Mouse (Mus musculus) thymus, postnatal 14 days (tissue): ENCODE results near the gene Runx1.

ENCODE experiments used
- DNase-seq: peaks from one replicate; pipeline ENCODE4 v3.0.0; 2021

Runx1 gene

GRCm38 (mm10) chr16:92825908-92826650 is at the start of gene Runx1:
Gene Runx1, minus strand, starts transcription at chr16:92826149.
- peak; percentile 87 for DNase-seq

GRCm38 (mm10) chr16:92874015-92874414 is 48.1 kb upstream of the Runx1 start:
- DNase-seq, result no peak

DNA sequence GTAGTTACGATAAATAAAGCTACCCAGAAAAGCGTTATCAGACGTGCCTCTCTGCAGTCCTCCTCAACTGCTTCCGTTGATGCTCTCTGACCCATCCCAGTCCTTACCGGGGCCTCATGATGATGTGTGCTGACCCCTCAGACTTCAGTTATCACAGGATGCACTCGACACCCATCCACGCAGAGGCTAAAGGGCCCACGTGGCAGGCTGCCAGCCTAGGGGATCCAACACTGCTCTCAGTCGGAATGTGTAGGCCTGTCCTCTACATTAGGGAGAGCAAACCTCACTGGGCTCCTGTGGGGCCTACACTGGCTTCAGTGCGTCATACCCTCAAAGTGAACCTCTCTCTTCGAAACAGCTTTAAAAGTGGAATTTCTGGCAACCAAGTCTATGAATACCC is 45.8 kb upstream of the Runx1 start:
- DNase-seq, result no peak

- no peak for DNase-seq
Measured at GRCm38 (mm10) chr16:92868550-92868949, 42.6 kb upstream of the Runx1 start.

GRCm38 (mm10) chr16:92867261-92867935 is 41.4 kb upstream of the Runx1 start:
- DNase-seq, result peak; percentile 12

GRCm38 (mm10) chr16:92865314-92865713 is 39.4 kb upstream of the Runx1 start:
- DNase-seq, result no peak

- no peak for DNase-seq
Measured at GRCm38 (mm10) chr16:92864191-92864590, 38.2 kb upstream of the Runx1 start.

DNA sequence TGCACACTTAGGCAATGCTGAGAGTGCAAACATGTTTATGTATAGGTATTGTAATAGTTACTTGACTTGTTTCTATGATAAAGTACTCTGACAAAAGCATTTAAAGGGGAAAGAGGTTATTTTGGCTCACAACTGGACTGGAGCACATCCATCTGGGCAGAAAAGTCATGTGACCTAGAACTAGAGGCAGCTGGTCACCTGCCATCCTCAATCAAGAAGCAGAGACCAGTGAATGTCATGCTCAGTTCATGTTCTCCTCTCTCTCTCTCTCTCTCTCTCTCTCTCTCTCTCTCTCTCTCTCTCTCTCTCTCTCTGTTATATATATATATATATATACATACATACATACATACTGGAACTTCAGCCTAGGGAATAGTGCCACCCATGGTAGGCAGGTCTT is 37.2 kb upstream of the Runx1 start:
- DNase-seq, result no peak

DNA sequence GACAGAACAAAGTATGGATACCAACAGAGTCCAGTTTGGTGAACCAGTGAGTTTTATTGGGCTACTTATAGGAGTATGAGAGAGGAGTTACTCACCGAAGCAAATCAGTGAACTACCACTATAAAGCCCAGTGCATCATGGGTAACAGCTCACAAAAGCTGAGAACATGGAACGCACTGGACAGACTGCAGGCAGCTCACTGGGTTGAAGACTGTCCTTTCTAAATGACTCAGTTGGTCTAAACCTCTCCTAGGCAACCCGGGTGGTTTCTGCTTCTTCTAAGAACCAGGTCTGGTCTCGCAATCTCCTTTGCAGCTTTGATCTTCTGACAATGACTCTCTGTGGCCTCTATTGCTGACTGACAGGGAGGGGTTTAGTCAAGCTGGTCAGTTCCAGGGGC is 36.5 kb upstream of the Runx1 start:
- DNase-seq, result no peak

GRCm38 (mm10) chr16:92861571-92861970 is 35.6 kb upstream of the Runx1 start:
- no peak for DNase-seq

GRCm38 (mm10) chr16:92860649-92861048 is 34.7 kb upstream of the Runx1 start:
- DNase-seq, result no peak

DNA sequence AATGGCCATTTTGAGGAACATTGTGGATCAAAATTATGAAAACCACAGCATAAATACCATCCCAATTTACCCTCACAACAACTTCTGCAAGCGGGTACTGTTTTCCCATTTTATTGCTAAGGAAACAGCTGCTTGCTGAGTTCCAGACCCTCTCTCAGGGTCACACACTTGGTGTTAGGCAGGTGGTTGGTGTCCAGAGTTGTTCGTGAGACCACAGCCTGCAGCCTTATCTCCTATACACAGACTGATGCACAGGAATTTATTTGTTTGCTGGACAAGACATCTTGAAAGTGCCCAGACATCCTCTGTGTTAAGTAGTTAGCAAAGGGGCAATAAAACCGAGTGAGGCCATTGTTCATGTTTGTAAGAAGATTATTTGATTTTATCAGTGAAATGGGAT is 30.8 kb upstream of the Runx1 start:
- no peak for DNase-seq

DNA sequence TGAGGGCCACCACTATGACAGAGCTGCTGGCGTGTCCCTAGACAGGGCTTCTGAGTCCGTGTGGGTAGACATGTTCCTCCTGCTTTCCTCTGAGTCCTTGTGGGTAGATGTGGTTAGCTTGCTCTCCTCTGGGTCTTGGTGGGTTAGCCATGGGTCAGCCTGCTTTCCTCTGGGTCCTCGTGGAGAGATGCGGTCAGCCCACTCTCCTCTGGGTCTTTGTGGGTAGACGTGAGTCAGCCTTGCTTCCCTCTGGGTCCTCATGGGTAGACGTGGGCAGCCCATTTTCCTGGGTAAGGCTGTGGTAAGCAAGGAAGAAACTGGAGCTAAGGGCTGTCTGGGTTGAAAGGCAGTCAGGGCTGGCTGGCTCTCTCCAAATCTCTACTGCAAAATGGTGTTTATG is 26.3 kb upstream of the Runx1 start:
- DNase-seq, result no peak

DNA sequence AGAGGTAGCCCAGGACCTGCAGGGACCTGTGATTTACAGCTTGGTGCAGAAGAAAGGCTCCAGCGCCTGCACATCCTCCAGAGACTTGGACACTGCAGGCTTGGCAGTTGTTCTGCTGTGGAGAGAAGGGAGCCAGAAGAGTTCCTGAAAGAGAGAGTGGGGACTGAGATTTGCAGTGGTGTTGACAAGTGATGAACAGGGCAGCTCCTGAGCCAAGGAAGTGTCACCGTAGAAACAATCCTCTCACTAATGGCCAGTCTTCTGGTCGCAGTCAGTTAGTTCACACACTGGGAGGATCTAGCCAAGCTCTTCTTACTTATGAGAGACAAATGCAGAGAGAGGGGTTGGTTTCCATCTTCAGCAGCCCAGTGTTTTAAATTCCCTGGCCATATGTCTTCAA is 24.5 kb upstream of the Runx1 start:
- DNase-seq, result no peak

DNA sequence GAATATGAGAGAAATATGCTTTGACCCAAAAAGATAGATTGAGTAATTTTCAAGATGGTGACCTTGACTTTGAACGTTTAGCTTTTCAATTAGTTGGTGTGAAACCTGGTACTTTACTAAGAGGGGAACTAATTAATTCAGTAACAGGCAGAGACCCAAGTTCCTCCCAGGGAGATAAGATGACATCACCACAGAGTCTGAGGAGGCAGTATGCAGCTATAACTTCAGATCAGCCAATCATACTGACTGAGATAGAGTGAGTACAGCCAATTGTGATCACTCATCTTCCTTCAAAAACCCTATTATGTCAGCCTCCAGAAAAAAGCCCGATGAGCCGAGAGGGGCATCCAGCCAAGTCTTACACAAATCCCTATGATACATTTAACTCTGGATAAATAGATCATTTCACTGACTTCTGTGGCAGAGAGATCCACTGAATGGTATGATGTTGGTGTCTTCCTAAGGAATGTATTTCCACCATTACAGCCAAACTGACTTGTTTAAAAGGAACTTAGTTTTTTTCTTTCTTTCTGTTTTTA is 21.9 kb upstream of the Runx1 start:
- no peak for DNase-seq

DNA sequence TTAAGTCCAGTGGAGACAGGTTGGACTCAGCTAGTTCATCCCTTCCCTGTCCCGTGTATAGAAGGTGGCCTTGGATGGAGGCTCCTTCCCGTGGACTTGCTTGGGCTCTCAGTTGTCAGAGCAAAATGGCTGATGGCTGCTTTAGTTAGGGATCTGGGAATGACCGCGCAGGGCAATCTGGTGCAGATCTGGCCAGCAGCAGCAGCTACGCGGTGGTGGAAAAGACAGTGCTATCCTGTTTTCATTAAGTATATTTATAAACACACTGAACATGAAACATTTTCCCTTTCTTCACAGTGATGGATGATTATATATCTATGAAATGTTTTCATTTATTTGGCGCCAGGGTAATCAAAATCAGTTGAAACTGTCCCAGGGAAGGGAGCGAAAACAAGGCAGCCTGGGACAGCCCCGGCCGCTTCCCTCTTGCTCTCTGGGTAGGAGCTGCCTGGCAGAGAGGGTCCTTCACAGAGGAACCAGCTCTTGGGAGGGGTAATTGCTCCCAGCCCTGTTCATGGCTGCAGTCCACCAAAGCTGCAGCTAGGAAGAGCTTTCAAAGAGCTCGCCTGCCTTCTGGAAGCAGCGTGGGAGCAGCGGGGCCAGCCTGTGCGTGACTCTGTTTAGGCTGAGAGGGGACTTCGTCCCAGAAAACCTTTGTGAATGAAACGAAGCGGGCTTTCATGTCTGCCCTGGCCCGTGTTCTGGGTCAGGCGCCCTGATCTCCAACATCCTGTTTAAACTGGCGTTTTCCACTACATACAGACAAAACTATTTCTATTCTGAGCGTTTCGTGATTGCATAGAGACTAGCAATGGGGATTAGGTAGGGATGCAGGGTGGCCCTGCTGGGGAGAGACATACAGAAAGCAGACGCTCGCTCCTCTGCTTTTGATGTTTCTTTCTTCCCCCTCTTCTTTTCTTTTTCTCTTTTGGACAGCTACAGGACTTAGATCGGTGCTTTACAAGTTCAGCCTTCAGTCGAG is 19.6 kb upstream of the Runx1 start:
- no peak for DNase-seq

DNA sequence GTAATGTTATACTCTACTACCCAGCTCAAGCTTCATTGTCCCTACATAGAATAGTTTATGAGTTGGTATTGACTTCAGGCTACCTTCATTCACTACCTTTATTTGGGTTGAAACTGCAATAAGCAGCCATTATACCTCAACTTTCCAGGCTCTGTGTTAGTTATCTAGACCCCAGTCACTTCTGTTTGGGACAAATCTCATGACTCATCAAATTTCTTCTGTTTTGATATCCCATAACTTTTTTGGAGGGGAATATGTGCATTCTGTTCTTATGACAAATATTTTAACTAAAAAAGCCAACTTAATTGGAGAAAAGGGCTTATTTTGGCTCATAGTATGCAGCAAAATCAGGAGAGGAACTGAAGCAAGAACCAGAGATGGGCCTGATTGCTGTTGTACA is 12.8 kb upstream of the Runx1 start:
- no peak for DNase-seq

- DNase-seq, result no peak
Measured at GRCm38 (mm10) chr16:92831341-92831740, 5.4 kb upstream of the Runx1 start.

DNA sequence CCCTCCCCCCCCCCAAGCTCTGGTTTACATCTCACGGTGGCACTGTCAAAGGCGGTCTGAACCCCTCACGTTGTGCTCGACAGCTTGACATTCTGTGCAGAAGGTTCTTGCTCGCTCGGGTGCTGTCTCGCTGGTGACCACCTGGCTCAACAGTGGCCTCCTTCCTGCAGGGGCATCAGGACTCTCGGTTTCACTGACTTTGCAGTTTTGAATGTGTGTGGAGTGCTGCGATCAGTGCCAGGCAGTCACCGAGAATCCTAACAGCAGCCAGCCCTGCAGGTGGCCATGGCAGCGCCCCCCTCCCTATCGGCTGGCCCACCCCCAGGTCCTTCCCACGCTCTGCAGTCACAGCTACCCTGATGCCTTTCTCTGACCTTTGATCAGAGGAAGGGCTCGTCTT is 4.5 kb upstream of the Runx1 start:
- DNase-seq, result no peak

GRCm38 (mm10) chr16:92828308-92828862 is 2.4 kb upstream of the Runx1 start:
- no peak for DNase-seq

- DNase-seq, result peak; percentile 73
Measured at GRCm38 (mm10) chr16:92827663-92828307, 1.8 kb upstream of the Runx1 start.

DNA sequence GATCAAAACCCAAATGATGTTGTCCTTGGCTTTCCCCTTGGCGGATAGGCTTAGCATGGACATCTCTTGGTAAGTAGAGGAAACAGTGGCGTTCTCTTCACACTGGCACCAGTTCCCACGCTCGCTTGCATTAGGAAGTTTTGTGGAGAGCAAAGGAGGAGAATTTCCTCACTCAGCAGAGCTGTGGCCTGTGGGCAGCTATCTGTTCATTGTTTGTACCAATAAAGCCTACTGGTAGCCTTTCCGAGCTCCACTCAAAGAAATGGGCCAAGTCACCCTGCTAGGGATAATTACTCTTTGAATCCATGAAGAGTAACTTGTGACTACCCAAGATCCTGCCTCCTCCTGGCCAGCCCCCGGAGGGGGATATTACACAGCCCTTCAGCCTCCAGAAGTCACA is 734 bp upstream of the Runx1 start:
- no peak for DNase-seq
